Mouse (Mus musculus): Measurements from ENCODE around the gene Blvrb. TPM values are rescaled to one million over a fixed set of nuclear protein-coding genes. Genes with fewer than 3 reads are reported as not detected.

Blvrb gene
- polyA plus RNA-seq, 1 experiment from 2014 or later: 17.3 TPM

- Histone ChIP-seq H3K9me3 (ENCODE audit: control insufficient read depth, low read length) (no peaks in the 10 kb centered on the region), H3K4me1 (ENCODE audit: control insufficient read depth, insufficient read depth, low read length) (no peaks in the 10 kb centered on the region), H3K9ac (replicated peaks; ENCODE audit: low read length) (no peak overlapping the region), H3K4me2 (ENCODE audit: low read length) (no peak overlapping the region), H3K36me3 (ENCODE audit: control insufficient read depth, insufficient read depth, low read length) (no peaks in the 10 kb centered on the region), H3K4me3 (replicated peaks; ENCODE audit: low read depth, low read length) (no peak overlapping the region), H3K27ac (replicated peaks; ENCODE audit: low read depth, low read length) (no peak overlapping the region), H3K27me3 (ENCODE audit: control insufficient read depth, insufficient read depth, low read length) (no peaks in the 10 kb centered on the region)
- 88% methylated on average over 4 of the region's 4 CpGs for WGBS
- DNase-seq: no peak
- no peak for ATAC-seq (ENCODE audit: low FRiP score, low TSS enrichment)
Measured at GRCm38 (mm10) chr7:27458614-27459013, 10.8 kb downstream of the Blvrb start.

GRCm38 (mm10) chr7:27459640-27460039 lies 11.9 kb downstream of the Blvrb start:
- no peaks in the 10 kb centered on the region for H3K9me3 ChIP-seq (ENCODE audit: control insufficient read depth, low read length)
- no peak for ATAC-seq (ENCODE audit: low FRiP score, low TSS enrichment)

GRCm38 (mm10) chr7:27460477-27460876 lies 12.7 kb downstream of the Blvrb start:
- H3K9ac ChIP-seq (replicated peaks; ENCODE audit: low read length): no peak overlapping the region
- no peak overlapping the region for H3K4me3 ChIP-seq (replicated peaks; ENCODE audit: low read depth, low read length)
- no peak overlapping the region for H3K4me2 ChIP-seq (ENCODE audit: low read length)
- ATAC-seq (ENCODE audit: low FRiP score, low TSS enrichment) (no peak), DNase-seq (no peak)
- H3K27me3 ChIP-seq (ENCODE audit: control insufficient read depth, insufficient read depth, low read length): no peaks in the 10 kb centered on the region
- H3K27ac ChIP-seq (replicated peaks; ENCODE audit: low read depth, low read length): no peak overlapping the region
- no peaks in the 10 kb centered on the region for H3K9me3 ChIP-seq (ENCODE audit: control insufficient read depth, low read length)
- H3K4me1 ChIP-seq (ENCODE audit: control insufficient read depth, insufficient read depth, low read length): no peaks in the 10 kb centered on the region
- no peaks in the 10 kb centered on the region for H3K36me3 ChIP-seq (ENCODE audit: control insufficient read depth, insufficient read depth, low read length)
- 88% methylated on average over 6 of the region's 6 CpGs for WGBS

More at GRCm38 (mm10) chr7:27459640-27460039, 11.9 kb downstream of the Blvrb start:
- no peaks in the 10 kb centered on the region for H3K27me3 ChIP-seq (ENCODE audit: control insufficient read depth, insufficient read depth, low read length)
- H3K4me3 ChIP-seq (replicated peaks; ENCODE audit: low read depth, low read length): no peak overlapping the region
- H3K4me1 ChIP-seq (ENCODE audit: control insufficient read depth, insufficient read depth, low read length): no peaks in the 10 kb centered on the region
- H3K27ac ChIP-seq (replicated peaks; ENCODE audit: low read depth, low read length): no peak overlapping the region
- H3K9ac ChIP-seq (replicated peaks; ENCODE audit: low read length): no peak overlapping the region
- WGBS: 91% methylated on average over 5 of the region's 5 CpGs
- DNase-seq: no peak
- H3K36me3 ChIP-seq (ENCODE audit: control insufficient read depth, insufficient read depth, low read length): no peaks in the 10 kb centered on the region
- no peak overlapping the region for H3K4me2 ChIP-seq (ENCODE audit: low read length)

GRCm38 (mm10) chr7:27467648-27468047 lies 19.9 kb downstream of the Blvrb start:
- Histone ChIP-seq H3K4me1 (ENCODE audit: control insufficient read depth, insufficient read depth, low read length) (peaks cover 2% of the 10 kb centered on the region; the same call in 1 of the 2 replicates), H3K9me3 (ENCODE audit: control insufficient read depth, low read length) (no peaks in the 10 kb centered on the region)
- ATAC-seq (ENCODE audit: low FRiP score, low TSS enrichment): no peak

DNA sequence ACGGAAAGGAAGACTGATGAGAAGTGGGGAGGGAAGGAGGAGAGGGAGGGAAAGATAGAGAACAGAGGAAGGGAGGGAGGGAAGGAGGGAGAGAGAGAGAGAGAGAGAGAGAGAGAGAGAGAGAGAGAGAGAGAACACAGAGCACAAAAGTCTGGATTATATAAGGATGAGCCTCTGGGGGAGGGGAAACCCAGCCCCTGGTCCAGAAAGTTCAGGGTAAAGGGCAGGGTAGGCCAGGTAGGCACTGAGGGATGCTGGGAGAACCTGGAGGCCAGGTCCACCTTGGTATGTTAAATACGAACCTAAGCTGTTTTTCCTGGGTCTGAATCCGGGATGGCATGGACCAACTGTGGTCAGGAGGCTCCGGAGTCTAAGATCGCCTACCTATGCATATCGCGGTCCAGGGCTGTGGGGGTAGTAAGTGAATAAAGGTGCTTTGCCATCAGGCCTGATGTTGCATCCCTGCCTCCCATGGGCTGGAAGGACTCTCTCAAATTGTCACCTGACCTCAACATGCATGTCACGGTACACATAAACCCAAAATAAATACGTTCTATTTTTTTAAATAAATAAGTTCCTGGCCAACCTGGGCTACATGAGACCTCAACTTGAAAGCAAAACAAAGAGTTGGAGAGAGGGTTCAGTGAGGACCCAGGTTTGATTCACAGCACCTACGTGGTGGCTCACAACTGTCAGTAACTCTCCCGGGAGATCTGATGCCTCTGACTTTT lies 23.8 kb downstream of the Blvrb start:
- H3K4me2 ChIP-seq (ENCODE audit: low read length): no peak overlapping the region
- no peak overlapping the region for H3K27ac ChIP-seq (replicated peaks; ENCODE audit: low read depth, low read length)
- no peak for ATAC-seq (ENCODE audit: low FRiP score, low TSS enrichment)
- H3K4me1 ChIP-seq (ENCODE audit: control insufficient read depth, insufficient read depth, low read length): peaks cover 3% of the 10 kb centered on the region; the same call in 1 of the 2 replicates
- H3K9me3 ChIP-seq (ENCODE audit: control insufficient read depth, low read length): no peaks in the 10 kb centered on the region
- H3K36me3 ChIP-seq (ENCODE audit: control insufficient read depth, insufficient read depth, low read length): peaks cover 3% of the 10 kb centered on the region; the same call in 1 of the 2 replicates
- DNase-seq: no peak
- no peaks in the 10 kb centered on the region for H3K27me3 ChIP-seq (ENCODE audit: control insufficient read depth, insufficient read depth, low read length)
- no peak overlapping the region for H3K4me3 ChIP-seq (replicated peaks; ENCODE audit: low read depth, low read length)
- H3K9ac ChIP-seq (replicated peaks; ENCODE audit: low read length): no peak overlapping the region
- WGBS: 92% methylated on average over 11 of the region's 11 CpGs

More at GRCm38 (mm10) chr7:27467648-27468047, 19.9 kb downstream of the Blvrb start:
- WGBS: 43% methylated on average over 4 of the region's 4 CpGs
- Histone ChIP-seq H3K4me3 (replicated peaks; ENCODE audit: low read depth, low read length) (no peak overlapping the region), H3K9ac (replicated peaks; ENCODE audit: low read length) (no peak overlapping the region), H3K27me3 (ENCODE audit: control insufficient read depth, insufficient read depth, low read length) (no peaks in the 10 kb centered on the region), H3K4me2 (ENCODE audit: low read length) (no peak overlapping the region), H3K36me3 (ENCODE audit: control insufficient read depth, insufficient read depth, low read length) (no peaks in the 10 kb centered on the region), H3K27ac (replicated peaks; ENCODE audit: low read depth, low read length) (no peak overlapping the region)
- DNase-seq: no peak

- Histone ChIP-seq H3K36me3 (ENCODE audit: control insufficient read depth, insufficient read depth, low read length) (peaks cover 7% of the 10 kb centered on the region; the same call in 1 of the 2 replicates), H3K27ac (replicated peaks; ENCODE audit: low read depth, low read length) (peak overlapping the region; percentile 32; the same call in 1 of the 2 replicates), H3K27me3 (ENCODE audit: control insufficient read depth, insufficient read depth, low read length) (no peaks in the 10 kb centered on the region), H3K4me3 (replicated peaks; ENCODE audit: low read depth, low read length) (peak overlapping the region; percentile 57), H3K4me1 (ENCODE audit: control insufficient read depth, insufficient read depth, low read length) (peaks cover 3% of the 10 kb centered on the region; the same call in 1 of the 2 replicates), H3K9me3 (ENCODE audit: control insufficient read depth, low read length) (no peaks in the 10 kb centered on the region), H3K4me2 (ENCODE audit: low read length) (peak overlapping the region; percentile 89), H3K9ac (replicated peaks; ENCODE audit: low read length) (no peak overlapping the region)
- ATAC-seq (ENCODE audit: low FRiP score, low TSS enrichment) (no peak), DNase-seq (no peak)
- WGBS: 43% methylated on average over 7 of the region's 7 CpGs
Measured at GRCm38 (mm10) chr7:27472596-27472995, 24.8 kb downstream of the Blvrb start.

- peak within 1 kb of the TSS; percentile 89 for H3K4me2 ChIP-seq (ENCODE audit: low read length)
- no peaks in the 10 kb centered on the region for H3K9me3 ChIP-seq (ENCODE audit: control insufficient read depth, low read length)
- WGBS: under 1% methylated on average over 36 of the region's 36 CpGs
- DNase-seq (peak; percentile 96), ATAC-seq (ENCODE audit: low FRiP score, low TSS enrichment) (peak; percentile 92)
- H3K4me1 ChIP-seq (ENCODE audit: control insufficient read depth, insufficient read depth, low read length): peaks cover 3% of the 10 kb centered on the region; the same call in 1 of the 2 replicates
- H3K27ac ChIP-seq (replicated peaks; ENCODE audit: low read depth, low read length): peak within 1 kb of the TSS; percentile 70
- H3K4me3 ChIP-seq (replicated peaks; ENCODE audit: low read depth, low read length): peak within 1 kb of the TSS; percentile 57
- H3K36me3 ChIP-seq (ENCODE audit: control insufficient read depth, insufficient read depth, low read length): peaks cover 7% of the 10 kb centered on the region; the same call in 1 of the 2 replicates
- peak within 1 kb of the TSS; percentile 45 for H3K9ac ChIP-seq (replicated peaks; ENCODE audit: low read length)
- H3K27me3 ChIP-seq (ENCODE audit: control insufficient read depth, insufficient read depth, low read length): no peaks in the 10 kb centered on the region
Measured at GRCm38 (mm10) chr7:27473156-27473834, 25.5 kb downstream of the Blvrb start, which contains the start of gene Sertad3. Gene Sertad3, plus strand, starts transcription at chr7:27473768.

DNA sequence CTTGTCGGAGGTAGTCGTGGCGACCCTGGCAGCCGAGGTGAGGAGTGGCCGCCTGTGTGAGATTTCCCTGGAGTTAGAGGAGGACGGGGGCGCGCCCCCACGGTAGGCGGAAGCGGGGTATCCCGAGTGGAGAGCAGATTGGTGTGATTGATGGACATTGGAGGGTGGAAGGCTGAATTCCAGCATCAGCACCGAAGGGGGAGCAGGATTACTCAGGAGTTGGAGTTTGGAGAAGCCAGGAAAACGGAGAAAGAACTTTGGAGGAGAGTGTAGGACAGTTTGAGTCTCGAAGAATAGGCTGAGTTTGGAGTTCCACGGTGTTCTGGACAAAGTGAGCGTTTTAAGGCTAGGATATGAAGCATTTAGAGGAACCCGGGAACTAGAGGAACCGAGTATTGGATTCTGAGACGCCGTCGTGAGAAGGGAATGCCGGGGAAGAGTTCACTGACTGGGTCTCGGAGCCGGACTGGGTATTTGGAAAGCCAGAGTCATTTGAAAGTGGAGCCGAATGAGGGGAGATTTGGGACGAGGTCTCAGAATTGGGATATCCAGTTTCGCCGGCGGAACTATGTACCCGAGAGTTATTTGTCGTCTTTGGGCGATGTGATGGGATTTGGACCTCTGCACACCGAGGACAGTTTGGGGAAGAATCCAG lies 26.2 kb downstream of the Blvrb start:
- ATAC-seq (ENCODE audit: low FRiP score, low TSS enrichment): no peak
- H3K9ac ChIP-seq (replicated peaks; ENCODE audit: low read length): peak overlapping the region; percentile 45
- peak overlapping the region; percentile 70 for H3K27ac ChIP-seq (replicated peaks; ENCODE audit: low read depth, low read length)
- H3K36me3 ChIP-seq (ENCODE audit: control insufficient read depth, insufficient read depth, low read length): peaks cover 7% of the 10 kb centered on the region; the same call in 1 of the 2 replicates
- H3K4me3 ChIP-seq (replicated peaks; ENCODE audit: low read depth, low read length): peak overlapping the region; percentile 57
- H3K9me3 ChIP-seq (ENCODE audit: control insufficient read depth, low read length): no peaks in the 10 kb centered on the region
- peak overlapping the region; percentile 89 for H3K4me2 ChIP-seq (ENCODE audit: low read length)
- peaks cover 3% of the 10 kb centered on the region; the same call in 1 of the 2 replicates for H3K4me1 ChIP-seq (ENCODE audit: control insufficient read depth, insufficient read depth, low read length)
- no peak for DNase-seq
- WGBS: under 1% methylated on average over 34 of the region's 34 CpGs
- H3K27me3 ChIP-seq (ENCODE audit: control insufficient read depth, insufficient read depth, low read length): no peaks in the 10 kb centered on the region
